Mouse (Mus musculus): ENCODE results near the gene Dab2ip. TPM values are rescaled to one million over a fixed set of nuclear protein-coding genes. Genes with fewer than 3 reads are reported as not detected.

Gene Dab2ip
- total and polyA plus RNA-seq, 3 experiments = 4.0 to 9.9 TPM; not detected in 1

- no peak for DNase-seq (ENCODE audit: low read depth, low spot score)
- H3K36me3 ChIP-seq (ENCODE audit: control insufficient read depth in 1 of 2, insufficient read depth in 2 of 2, low read length in 2 of 2) = no peaks in the 10 kb centered on the region; a peak in 1 of 4 replicates
- H3K9me3 ChIP-seq (replicated peaks; ENCODE audit: insufficient read depth, low read length) = no peaks in the 10 kb centered on the region
- no peak overlapping the region for H3K27ac ChIP-seq (ENCODE audit: control insufficient read depth, low read depth, low read length)
- no peak overlapping the region for H3K4me3 ChIP-seq (ENCODE audit: control insufficient read depth in 1 of 2, insufficient read depth in 1 of 2, low read depth in 2 of 2, low read length in 2 of 2)
- TF ChIP-seq USF1 (IDR thresholded peaks at IDR 0.05; ENCODE audit: low read depth, low read length) (no peak), UBTF (IDR thresholded peaks at IDR 0.05; ENCODE audit: borderline replicate concordance, insufficient read depth, low read depth, low read length) (no peak), NRF1 (IDR thresholded peaks at IDR 0.05; ENCODE audit: insufficient read depth, low read depth, low read length, poor library complexity, severe bottlenecking) (no peak), ZNF384 (IDR thresholded peaks at IDR 0.05; ENCODE audit: low read depth, low read length) (no peak), GATA1 (IDR thresholded peaks at IDR 0.05; ENCODE audit: low read depth, low read length) (no peak), SIN3A (IDR thresholded peaks at IDR 0.05; ENCODE audit: low read length) (no peak), MAX (IDR thresholded peaks at IDR 0.05; ENCODE audit: low read length) (no peak), TBP (IDR thresholded peaks at IDR 0.05; ENCODE audit: low read depth, low read length) (no peak), HCFC1 (IDR thresholded peaks at IDR 0.05; ENCODE audit: low read depth, low read length) (no peak), ZMIZ1 (IDR thresholded peaks at IDR 0.05; ENCODE audit: low read depth, low read length) (no peak), MEF2A (IDR thresholded peaks at IDR 0.05; ENCODE audit: extremely low read depth, insufficient replicate concordance, low read depth, low read length, poor library complexity, severe bottlenecking) (no peak), TCF12 (IDR thresholded peaks at IDR 0.05; ENCODE audit: low read depth, low read length) (no peak)
- H3K27me3 ChIP-seq (ENCODE audit: control insufficient read depth in 1 of 2, insufficient read depth in 2 of 2, low read length in 2 of 2) = peaks cover 0 to 2% of the 10 kb centered on the region in 2 experiments; a peak in 2 of 4 replicates
- no peaks in the 10 kb centered on the region for H3K79me2 ChIP-seq (ENCODE audit: control insufficient read depth, insufficient read depth, low read length, poor library complexity)
- H3K9ac ChIP-seq (ENCODE audit: control insufficient read depth, low read depth, low read length, poor library complexity, severe bottlenecking) = no peak overlapping the region
- H3K4me1 ChIP-seq (ENCODE audit: control insufficient read depth in 1 of 2, insufficient read depth in 2 of 2, low read length in 2 of 2) = peaks cover 0 to 5% of the 10 kb centered on the region in 2 experiments; a peak in 1 of 4 replicates
Measured at GRCm38 (mm10) chr2:35628656-35629055, 70.6 kb downstream of the Dab2ip start.

GRCm38 (mm10) chr2:35629126-35629525, 71.1 kb downstream of the Dab2ip start:
- H3K36me3 ChIP-seq (ENCODE audit: control insufficient read depth in 1 of 2, insufficient read depth in 2 of 2, low read length in 2 of 2) = no peaks in the 10 kb centered on the region; a peak in 1 of 4 replicates
- no peak overlapping the region for H3K9ac ChIP-seq (ENCODE audit: control insufficient read depth, low read depth, low read length, poor library complexity, severe bottlenecking)
- H3K4me3 ChIP-seq (ENCODE audit: control insufficient read depth in 1 of 2, insufficient read depth in 1 of 2, low read depth in 2 of 2, low read length in 2 of 2) = no peak overlapping the region
- no peaks in the 10 kb centered on the region for H3K9me3 ChIP-seq (replicated peaks; ENCODE audit: insufficient read depth, low read length)
- TF ChIP-seq BHLHE40 (IDR thresholded peaks at IDR 0.05; ENCODE audit: borderline replicate concordance, low read depth, low read length) = no peak
- TF ChIP-seq NRF1 (IDR thresholded peaks at IDR 0.05; ENCODE audit: insufficient read depth, low read depth, low read length, poor library complexity, severe bottlenecking) = no peak
- TF ChIP-seq USF1 (IDR thresholded peaks at IDR 0.05; ENCODE audit: low read depth, low read length) = no peak
- TF ChIP-seq MAX (IDR thresholded peaks at IDR 0.05; ENCODE audit: low read length) = no peak
- no peak for TF ChIP-seq SIN3A (IDR thresholded peaks at IDR 0.05; ENCODE audit: low read length)
- no peak for TF ChIP-seq SMC3 (IDR thresholded peaks at IDR 0.05; ENCODE audit: low read depth, low read length)
- TF ChIP-seq ZC3H11A (IDR thresholded peaks at IDR 0.05; ENCODE audit: low read depth, low read length) = no peak
- no peak for TF ChIP-seq UBTF (IDR thresholded peaks at IDR 0.05; ENCODE audit: borderline replicate concordance, insufficient read depth, low read depth, low read length)
- no peak for TF ChIP-seq EP300 (IDR thresholded peaks at IDR 0.05; ENCODE audit: low read depth in 1 of 2, low read length in 2 of 2)
- TF ChIP-seq MYC (IDR thresholded peaks at IDR 0.05; ENCODE audit: low read depth, low read length) = no peak
- TF ChIP-seq POLR2AphosphoS5 (IDR thresholded peaks at IDR 0.05; ENCODE audit: borderline replicate concordance, low read depth, low read length) = no peak
- TF ChIP-seq HCFC1 (IDR thresholded peaks at IDR 0.05; ENCODE audit: low read depth, low read length) = no peak
- DNase-seq (ENCODE audit: low read depth, low spot score) = no peak
- peaks cover 0 to 5% of the 10 kb centered on the region in 2 experiments; a peak in 1 of 4 replicates for H3K4me1 ChIP-seq (ENCODE audit: control insufficient read depth in 1 of 2, insufficient read depth in 2 of 2, low read length in 2 of 2)
- no peak overlapping the region for H3K27ac ChIP-seq (ENCODE audit: control insufficient read depth, low read depth, low read length)
- no peaks in the 10 kb centered on the region for H3K79me2 ChIP-seq (ENCODE audit: control insufficient read depth, insufficient read depth, low read length, poor library complexity)
- H3K27me3 ChIP-seq (ENCODE audit: control insufficient read depth in 1 of 2, insufficient read depth in 2 of 2, low read length in 2 of 2) = peaks cover 0 to 2% of the 10 kb centered on the region in 2 experiments; a peak in 2 of 4 replicates
